Mouse (Mus musculus) midbrain, embryonic 12.5 days (tissue): ENCODE measurements around the gene Kin. TPM values are rescaled to one million over a fixed set of nuclear protein-coding genes. Genes with fewer than 3 reads are reported as not detected.

ENCODE experiments used
- ATAC-seq: fragments of 200-750 bp; cut with Nextera tagmentation; 2 replicates; pipeline ENCODE4 v1.8.0; 2017; ENCODE audit warnings: low read depth, moderate TSS enrichment, moderate library complexity; ENCODE audit not compliant: low FRiP score
- H3K27ac ChIP-seq: fragments of 300-500 bp; sonication (generic); replicated peaks from 2 replicates; pipeline ENCODE4 v1.5.1; 2016; ENCODE audit warnings: mild to moderate bottlenecking
- H3K27me3 ChIP-seq: fragments of 300-500 bp; sonication (generic); 2 replicates; pipeline ENCODE4 v1.6.1; 2016; ENCODE audit warnings: mild to moderate bottlenecking
- H3K36me3 ChIP-seq: fragments of 300-500 bp; sonication (generic); 2 replicates; pipeline ENCODE4 v1.6.1; 2016
- H3K4me1 ChIP-seq: fragments of 300-500 bp; sonication (generic); 2 replicates; pipeline ENCODE4 v1.6.1; 2016
- H3K4me2 ChIP-seq: fragments of 300-500 bp; sonication (generic); replicated peaks from 2 replicates; pipeline ENCODE4 v1.6.1; 2016; ENCODE audit warnings: mild to moderate bottlenecking, moderate library complexity
- H3K4me3 ChIP-seq: fragments of 300-500 bp; sonication (generic); 2 replicates; pipeline ENCODE4 v1.5.1; 2016; ENCODE audit warnings: mild to moderate bottlenecking
- H3K9ac ChIP-seq: fragments of 300-500 bp; sonication (generic); replicated peaks from 2 replicates; pipeline ENCODE4 v1.6.1; 2016; ENCODE audit warnings: mild to moderate bottlenecking, moderate library complexity
- H3K9me3 ChIP-seq: fragments of 300-500 bp; sonication (generic); 2 replicates; pipeline ENCODE4 v1.6.1; 2016; ENCODE audit warnings: mild to moderate bottlenecking
- WGBS: fragments of 180-500 bp; shearing (Covaris S2); methylation state at CpG from one replicate; pipeline ENCODE4 v1.1.7; 2016; 5-methylcytosine and 5-hydroxymethylcytosine counted together
- polyA plus RNA-seq: library from polyadenylated mRNA; unstranded; fragments of >200 nt; fragmentation: Nextera tagmentation; extraction: Ambion mirVana; gene quantifications from 2 replicates; pipeline ENCODE4 v1.2.1, GENCODE M21; 2016

The Kin gene
- polyA plus RNA-seq, 1 experiment from 2014 or later: 38.8 TPM

DNA sequence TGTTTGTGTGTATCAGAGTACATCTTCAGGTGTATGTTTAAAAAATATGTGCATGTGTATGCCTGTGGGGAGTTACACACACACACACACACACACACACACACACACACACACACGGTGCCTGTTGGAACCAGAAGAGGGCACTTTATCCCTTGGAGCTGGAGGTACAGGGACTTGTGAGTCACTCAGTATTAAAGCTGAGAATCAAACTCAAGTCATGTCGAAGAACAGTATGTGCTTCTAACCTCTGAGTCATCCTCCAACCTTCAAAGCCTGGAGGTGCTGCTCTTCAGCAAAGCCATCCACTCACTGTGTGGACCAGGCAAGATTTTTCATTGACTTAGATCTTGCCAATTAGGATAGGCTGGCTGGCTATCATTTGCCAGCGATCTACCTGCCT, 41.4 kb downstream of the Kin start:
- H3K27ac ChIP-seq: no peak overlapping the region
- 64% methylated on average over 3 of the region's 3 CpGs for WGBS
- no peak for ATAC-seq

DNA sequence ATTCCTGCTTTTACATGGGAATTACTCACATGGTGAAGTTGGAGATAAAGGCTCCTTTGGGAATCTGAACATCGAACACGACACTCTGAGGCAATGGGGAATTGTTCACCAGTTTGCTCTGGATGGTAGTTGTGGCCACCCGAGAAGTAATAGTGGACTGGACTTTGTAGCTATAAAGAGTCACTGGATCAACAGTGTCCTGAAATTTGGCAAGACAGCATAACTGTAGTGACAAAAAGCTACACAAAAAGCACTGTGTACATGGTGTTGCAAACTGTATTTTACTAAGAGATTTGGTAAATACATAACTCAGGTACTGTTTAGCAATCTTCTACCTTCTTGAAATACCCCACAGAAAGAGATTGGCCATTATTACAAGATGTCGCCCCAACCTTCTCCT, 45.7 kb downstream of the Kin start:
- H3K9ac ChIP-seq: no peak overlapping the region
- 92% methylated on average over 4 of the region's 4 CpGs for WGBS

More for the DNA sequence above, 41.4 kb downstream of the Kin start:
- H3K4me1 ChIP-seq: no peaks in the 10 kb centered on the region
- no peaks in the 10 kb centered on the region for H3K9me3 ChIP-seq
- no peak overlapping the region for H3K4me2 ChIP-seq
- H3K27me3 ChIP-seq: no peaks in the 10 kb centered on the region
- no peak overlapping the region for H3K4me3 ChIP-seq
- no peak overlapping the region for H3K9ac ChIP-seq
- no peaks in the 10 kb centered on the region for H3K36me3 ChIP-seq

DNA sequence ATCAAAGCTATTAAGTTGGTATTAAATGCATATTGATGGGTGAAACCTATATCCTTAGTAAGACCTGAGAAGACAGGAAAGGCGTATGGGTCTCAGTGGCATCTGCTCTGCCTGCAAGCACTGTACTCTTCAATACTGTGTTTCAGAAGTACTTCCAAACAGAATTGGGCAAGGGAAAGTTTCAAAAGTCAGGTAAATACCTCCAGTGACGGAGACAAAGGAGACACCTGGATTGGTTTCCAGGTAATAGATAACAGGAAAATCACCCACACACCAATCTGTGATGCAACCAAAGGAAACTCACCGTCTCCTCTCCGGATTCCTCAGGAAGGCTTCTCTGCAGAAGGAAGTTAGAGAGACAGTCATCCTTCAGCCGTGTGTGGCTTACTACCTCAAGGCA, 47.1 kb downstream of the Kin start:
- 84% methylated on average over 5 of the region's 5 CpGs for WGBS
- no peak overlapping the region for H3K4me2 ChIP-seq
- no peak for ATAC-seq

More for the DNA sequence above, 45.7 kb downstream of the Kin start:
- ATAC-seq: no peak
- H3K4me3 ChIP-seq: no peak overlapping the region
- no peak overlapping the region for H3K27ac ChIP-seq
- no peak overlapping the region for H3K4me2 ChIP-seq
- no peaks in the 10 kb centered on the region for H3K27me3 ChIP-seq
- no peaks in the 10 kb centered on the region for H3K9me3 ChIP-seq
- H3K4me1 ChIP-seq: no peaks in the 10 kb centered on the region
- no peaks in the 10 kb centered on the region for H3K36me3 ChIP-seq

DNA sequence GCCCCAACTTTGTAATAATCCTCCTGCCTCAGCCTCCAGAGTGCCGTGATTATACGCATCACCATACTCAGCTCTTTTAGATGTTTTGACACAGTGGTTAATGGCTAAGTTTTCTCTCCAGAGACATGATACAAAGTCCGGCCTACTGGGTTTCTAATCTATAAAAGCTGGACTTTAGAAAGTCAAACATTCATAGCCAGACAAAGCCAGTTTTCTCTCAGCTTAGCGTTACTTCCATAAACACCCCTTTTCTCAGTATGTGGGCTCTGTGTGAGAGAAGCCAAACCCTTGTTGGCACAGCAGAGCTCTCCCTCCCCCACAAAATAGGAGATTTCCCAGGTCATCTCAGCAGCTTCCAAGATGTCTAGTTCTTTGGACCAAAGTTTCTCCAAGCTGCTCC, 48.2 kb downstream of the Kin start:
- Histone ChIP-seq H3K4me3 (no peak overlapping the region), H3K27me3 (no peaks in the 10 kb centered on the region), H3K36me3 (no peaks in the 10 kb centered on the region), H3K4me1 (no peaks in the 10 kb centered on the region), H3K9ac (no peak overlapping the region), H3K4me2 (no peak overlapping the region), H3K9me3 (no peaks in the 10 kb centered on the region), H3K27ac (no peak overlapping the region)
- no peak for ATAC-seq
- WGBS: 79% methylated on average over 4 of the region's 4 CpGs

More for the DNA sequence above, 47.1 kb downstream of the Kin start:
- H3K4me1 ChIP-seq: no peaks in the 10 kb centered on the region
- H3K36me3 ChIP-seq: no peaks in the 10 kb centered on the region
- no peak overlapping the region for H3K4me3 ChIP-seq
- H3K9me3 ChIP-seq: no peaks in the 10 kb centered on the region
- no peak overlapping the region for H3K9ac ChIP-seq
- H3K27me3 ChIP-seq: no peaks in the 10 kb centered on the region
- no peak overlapping the region for H3K27ac ChIP-seq

DNA sequence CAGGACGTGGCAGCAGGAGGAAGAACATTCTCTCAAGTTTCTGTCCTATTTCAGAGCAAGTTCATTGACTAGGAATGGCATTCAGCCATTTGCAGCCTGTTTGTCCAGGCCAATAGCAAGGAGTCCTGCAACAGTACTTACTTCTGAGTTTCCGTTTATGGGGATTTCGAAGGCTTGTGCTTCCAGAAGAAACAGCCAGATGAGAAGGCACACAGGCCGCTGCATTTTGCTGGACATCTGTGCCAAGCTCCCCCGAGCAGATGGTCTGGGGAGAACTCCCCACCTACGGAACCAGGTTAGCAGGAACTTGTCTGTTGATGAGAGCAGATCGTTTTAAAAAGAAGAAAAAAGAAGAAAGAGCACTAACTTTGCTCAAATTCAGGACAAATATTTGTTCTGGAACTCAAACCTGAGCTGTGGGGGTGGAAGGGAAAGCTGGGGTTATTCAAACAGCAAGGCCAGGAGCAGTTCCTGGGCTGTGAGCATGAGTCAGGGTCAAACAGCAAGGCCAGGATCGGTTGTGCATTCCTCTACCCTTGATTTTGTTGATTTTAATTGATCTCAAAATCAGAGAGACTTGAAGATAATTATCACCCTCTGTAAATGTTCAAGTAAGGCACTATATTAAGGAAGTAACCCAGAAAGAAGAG, 50.1 kb downstream of the Kin start:
- H3K27ac ChIP-seq: no peak overlapping the region
- 66% methylated on average over 8 of the region's 8 CpGs for WGBS
- H3K4me1 ChIP-seq: no peaks in the 10 kb centered on the region
- H3K27me3 ChIP-seq: no peaks in the 10 kb centered on the region
- no peak overlapping the region for H3K9ac ChIP-seq
- no peak overlapping the region for H3K4me2 ChIP-seq
- no peak for ATAC-seq
- H3K36me3 ChIP-seq: no peaks in the 10 kb centered on the region
- no peak overlapping the region for H3K4me3 ChIP-seq
- no peaks in the 10 kb centered on the region for H3K9me3 ChIP-seq

DNA sequence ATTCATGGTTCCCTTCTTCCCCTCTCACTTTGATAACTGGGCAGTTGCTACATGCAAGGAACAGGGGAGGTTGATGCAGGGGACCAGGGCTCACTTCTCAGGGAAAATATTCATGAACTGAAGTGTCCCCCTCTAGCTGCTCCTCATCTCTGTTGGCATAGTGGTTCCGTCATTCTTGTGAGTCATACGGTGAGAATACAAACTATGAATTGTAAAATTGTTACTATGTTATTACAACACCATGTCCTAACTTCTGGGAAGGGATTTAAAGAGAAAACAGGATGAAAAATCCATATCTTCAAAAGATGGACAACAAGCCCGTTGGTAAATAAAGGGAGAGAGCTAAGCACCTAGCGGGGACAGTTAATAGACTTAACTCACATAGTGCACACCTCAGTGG, 50.9 kb downstream of the Kin start, which contains the start of gene Itih2:
Gene Itih2, minus strand, starts transcription at position 101 of the 400 bp plus-strand sequence.
- Histone ChIP-seq H3K36me3 (no peaks in the 10 kb centered on the region), H3K9me3 (no peaks in the 10 kb centered on the region), H3K4me1 (no peaks in the 10 kb centered on the region), H3K27me3 (no peaks in the 10 kb centered on the region), H3K4me3 (no peak within 1 kb of the TSS), H3K4me2 (no peak within 1 kb of the TSS), H3K27ac (no peak within 1 kb of the TSS), H3K9ac (no peak within 1 kb of the TSS)
- 90% methylated on average over 4 of the region's 4 CpGs for WGBS
- ATAC-seq: no peak

DNA sequence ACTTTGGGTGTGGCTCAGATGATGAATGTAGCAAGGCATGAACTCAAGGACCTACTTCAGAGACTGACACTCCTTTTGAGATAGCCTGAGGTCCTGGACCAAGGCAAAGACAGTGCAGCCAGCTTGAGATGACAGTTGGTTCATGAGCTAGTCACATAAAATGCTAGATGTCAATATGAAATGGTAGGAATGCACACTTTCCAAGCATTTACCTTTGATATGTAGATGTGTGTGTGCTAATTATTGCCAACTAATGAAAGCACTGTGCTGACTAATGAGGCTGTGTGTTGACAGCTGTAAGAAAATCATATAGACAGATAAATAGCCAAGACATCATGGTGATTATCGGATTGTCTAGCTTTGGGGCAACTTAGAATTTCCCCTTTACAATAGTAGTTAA, 51.7 kb downstream of the Kin start:
- WGBS: 94% methylated on average over 1 of the region's 1 CpGs
- no peak overlapping the region for H3K4me2 ChIP-seq
- H3K36me3 ChIP-seq: no peaks in the 10 kb centered on the region
- H3K27me3 ChIP-seq: no peaks in the 10 kb centered on the region
- no peak overlapping the region for H3K9ac ChIP-seq
- H3K9me3 ChIP-seq: no peaks in the 10 kb centered on the region
- H3K4me1 ChIP-seq: no peaks in the 10 kb centered on the region
- H3K4me3 ChIP-seq: no peak overlapping the region
- ATAC-seq: no peak
- H3K27ac ChIP-seq: no peak overlapping the region

DNA sequence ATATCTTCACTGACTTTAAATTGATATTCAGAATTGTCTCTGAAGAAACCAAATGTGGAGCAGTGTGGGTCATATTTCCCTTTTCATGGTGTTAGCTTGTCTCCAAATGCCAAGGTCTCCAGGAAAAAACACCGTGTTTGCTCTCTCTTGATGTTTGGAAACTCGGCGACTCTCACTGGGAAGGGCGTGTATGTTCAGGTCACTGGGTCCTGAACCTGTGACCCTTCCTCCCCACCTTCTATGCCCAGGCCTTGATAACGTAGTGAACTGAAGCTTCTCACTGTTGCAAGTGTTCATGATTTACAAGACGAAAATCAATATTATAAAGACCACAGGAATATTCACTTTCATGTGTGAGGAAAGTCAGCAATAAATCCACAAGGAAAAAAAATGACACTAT, 53.5 kb downstream of the Kin start:
- no peaks in the 10 kb centered on the region for H3K9me3 ChIP-seq
- no peak overlapping the region for H3K27ac ChIP-seq
- H3K27me3 ChIP-seq: no peaks in the 10 kb centered on the region
- no peak overlapping the region for H3K9ac ChIP-seq
- no peak overlapping the region for H3K4me2 ChIP-seq
- H3K36me3 ChIP-seq: no peaks in the 10 kb centered on the region
- no peak for ATAC-seq
- 75% methylated on average over 6 of the region's 6 CpGs for WGBS
- H3K4me1 ChIP-seq: no peaks in the 10 kb centered on the region
- H3K4me3 ChIP-seq: no peak overlapping the region

DNA sequence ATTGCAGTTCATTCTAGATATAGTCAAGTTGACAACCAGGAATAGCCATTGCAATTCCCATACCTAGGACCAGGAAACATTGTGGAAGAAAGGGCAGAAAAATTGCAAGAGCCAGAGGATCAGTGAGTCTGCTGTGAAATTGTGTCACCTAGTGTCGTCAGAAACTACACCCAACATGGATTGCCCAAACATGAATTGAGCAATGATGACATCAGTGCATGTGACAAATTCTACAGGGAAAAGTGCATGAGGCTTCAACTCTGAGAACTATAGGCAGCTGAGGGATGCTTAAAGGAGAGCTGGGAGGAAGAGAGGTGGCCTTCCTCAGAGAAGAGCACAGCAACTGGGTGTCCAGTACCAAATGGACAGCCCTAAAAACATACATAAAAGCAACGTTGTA, 56.9 kb downstream of the Kin start:
- Histone ChIP-seq H3K27me3 (peaks cover 11% of the 10 kb centered on the region), H3K4me1 (no peaks in the 10 kb centered on the region), H3K4me3 (no peak overlapping the region), H3K9me3 (no peaks in the 10 kb centered on the region), H3K9ac (no peak overlapping the region), H3K4me2 (no peak overlapping the region), H3K36me3 (no peaks in the 10 kb centered on the region), H3K27ac (no peak overlapping the region)
- 77% methylated on average over 2 of the region's 2 CpGs for WGBS
- no peak for ATAC-seq

DNA sequence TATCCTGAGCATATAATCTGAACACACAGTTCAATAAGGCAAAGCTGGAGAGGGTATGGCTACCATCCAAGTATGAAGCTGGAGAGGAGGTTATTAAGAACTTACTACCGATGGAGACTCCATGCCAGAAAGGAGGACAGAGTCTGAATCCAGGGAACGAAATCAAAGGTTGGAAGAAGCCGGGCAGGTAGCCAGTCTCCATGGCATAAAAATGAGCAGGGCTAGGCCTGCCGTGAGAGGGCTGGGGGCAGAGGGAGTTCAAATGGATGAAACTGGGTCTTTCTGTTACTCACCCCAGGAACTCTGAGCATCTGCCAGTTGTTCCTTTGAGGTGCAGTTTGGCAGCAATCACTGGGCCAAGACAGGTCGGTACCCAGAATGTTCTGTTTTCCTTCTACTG, 60.1 kb downstream of the Kin start:
- Histone ChIP-seq H3K4me2 (no peak overlapping the region), H3K9ac (no peak overlapping the region), H3K36me3 (no peaks in the 10 kb centered on the region), H3K9me3 (no peaks in the 10 kb centered on the region), H3K27me3 (peaks cover 11% of the 10 kb centered on the region), H3K4me3 (no peak overlapping the region), H3K27ac (no peak overlapping the region), H3K4me1 (no peaks in the 10 kb centered on the region)
- WGBS: 85% methylated on average over 5 of the region's 5 CpGs
- ATAC-seq: no peak

Other genes starting within 250 kb of the Kin start
- gene 4930412O13Rik, start 199.3 kb upstream of the Kin start, polyA plus RNA-seq: 3.0 and 5.3 TPM in 2 replicates
- 3.0 and 3.5 TPM in 2 replicates for gene 9230102O04Rik, start 191.1 kb upstream of the Kin start, polyA plus RNA-seq
- 77.4 and 84.2 TPM in 2 replicates for gene Gata3, start 190.6 kb upstream of the Kin start, polyA plus RNA-seq
- 17.8 and 18.1 TPM in 2 replicates for gene Taf3, start 32.0 kb upstream of the Kin start, polyA plus RNA-seq
- 455 and 462 TPM in 2 replicates for gene Atp5c1, start 83 bp upstream of the Kin start, polyA plus RNA-seq
- gene Itih2, start 50.8 kb downstream of the Kin start, polyA plus RNA-seq: 0.33 and 0.36 TPM in 2 replicates
- gene Itih5, start 73.0 kb downstream of the Kin start, polyA plus RNA-seq: 6.5 and 8.6 TPM in 2 replicates